16 mouse cellular contexts compared by ENCODE assay signal in the genomic region with DNA sequence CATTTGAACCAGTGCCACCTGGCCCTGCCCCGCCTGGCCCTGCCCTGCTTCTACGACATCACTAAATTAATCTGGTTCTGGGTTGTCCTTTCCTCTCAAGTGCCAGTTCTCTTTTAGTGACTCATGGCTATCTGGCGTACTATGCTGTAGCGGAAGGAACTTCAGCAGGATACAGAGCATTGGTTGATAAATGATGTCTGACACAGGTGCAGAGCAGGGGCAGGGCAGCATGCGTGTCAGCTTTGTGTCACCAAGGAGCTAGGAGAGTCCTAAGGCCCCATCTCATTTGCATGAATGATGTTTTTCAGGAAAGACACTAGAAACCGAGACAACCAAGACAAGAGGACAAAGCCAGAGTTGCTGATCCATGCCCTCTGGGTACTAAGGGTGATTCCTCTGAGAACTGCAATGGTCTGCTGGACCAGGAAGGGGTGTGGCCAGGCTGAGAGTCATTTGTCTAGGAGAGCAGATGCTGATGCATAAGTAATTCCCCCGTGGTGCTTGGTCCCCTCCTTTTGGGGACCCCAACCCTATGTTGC. TPM values are rescaled to one million over a fixed set of nuclear protein-coding genes. Genes with fewer than 3 reads are reported as not detected.
DNase-seq lines count a peak whose midpoint lies in the region; ATAC-seq and TF ChIP-seq lines count a peak whose summit lies in the region.
"Had no signal": no experiment of that assay in that cellular context is flagged by ENCODE, and none has a peak within 500 bp of the region (broad histone marks: within the 10 kb centered on the region; RNA-seq: fewer than 3 reads in every experiment).

No protein-coding gene starts in this region.

- H3K9ac ChIP-seq in kidney, embryonic 16.5 days (replicated peaks; ENCODE audit: low read length) = no peak overlapping the region
- H3K9ac ChIP-seq: forebrain, postnatal 0 days; lung, embryonic 15.5 days had no signal

- H3K27ac ChIP-seq in kidney, embryonic 16.5 days (ENCODE audit: low read length) = 0 out of 2 replicates have a peak overlapping the region, but pooled peaks have one; percentile 46
- no peak overlapping the region for H3K27ac ChIP-seq in thymus, adult 2 months (ENCODE audit: control insufficient read depth, insufficient read depth, low read length)
- H3K27ac ChIP-seq: lung, embryonic 15.5 days had no signal

- H3K4me1 ChIP-seq in kidney, embryonic 16.5 days (ENCODE audit: insufficient read depth, low read length) = peaks cover 10% of the 10 kb centered on the region
- H3K4me1 ChIP-seq in thymus, adult 2 months (replicated peaks; ENCODE audit: control insufficient read depth, insufficient read depth, low read length) = 0 out of 2 replicates have a peak, but pooled peaks cover 3% of the 10 kb centered on the region

- no peak for TF ChIP-seq CTCF in thymus, adult 2 months (IDR thresholded peaks at IDR 0.05; ENCODE audit: borderline replicate concordance, control insufficient read depth, extremely low read depth, insufficient read depth, low read length, poor library complexity)

- H3K9me3 ChIP-seq in kidney, embryonic 16.5 days (ENCODE audit: low read length) = no peaks in the 10 kb centered on the region
- H3K9me3 ChIP-seq: lung, embryonic 15.5 days had no signal

- H3K4me3 ChIP-seq in kidney, embryonic 16.5 days (ENCODE audit: low read length) = no peak overlapping the region
- no peak overlapping the region for H3K4me3 ChIP-seq in thymus, adult 2 months (ENCODE audit: control insufficient read depth, insufficient read depth, low read length)
- H3K4me3 ChIP-seq: lung, embryonic 15.5 days had no signal

- H3K27me3 ChIP-seq in kidney, embryonic 16.5 days (ENCODE audit: insufficient read depth, low read length) = no peaks in the 10 kb centered on the region
- no peaks in the 10 kb centered on the region for H3K27me3 ChIP-seq in thymus, adult 2 months (ENCODE audit: control insufficient read depth, insufficient read depth, low read length)
- H3K27me3 ChIP-seq: lung, embryonic 15.5 days; Patski had no signal

- 36% methylated on average over 7 of the region's 7 CpGs for WGBS in kidney, embryonic 16.5 days
- 78% methylated on average over 7 of the region's 7 CpGs for WGBS in thymus, adult 2 months

- no peak for TF ChIP-seq POLR2A in thymus, adult 2 months (IDR thresholded peaks at IDR 0.05; ENCODE audit: control insufficient read depth, extremely low read depth, insufficient read depth, low read length, poor library complexity)

- H3K4me2 ChIP-seq in kidney, embryonic 16.5 days (replicated peaks; ENCODE audit: low read depth, low read length) = no peak overlapping the region
- H3K4me2 ChIP-seq: lung, embryonic 15.5 days had no signal

- peak; percentile 68 to 86 for DNase-seq in adrenal gland, adult (ENCODE audit: inconsistent age in 2 of 2, low spot score in 1 of 2)
- DNase-seq in adrenal gland, postnatal 4 days (ENCODE audit: low spot score in 2 of 2) = no peak
- DNase-seq in kidney, adult 18-20 months = no peak
- peak; percentile 70 to 72 for DNase-seq in spleen, postnatal 36 days (ENCODE audit: low spot score in 2 of 2)
- no peak for DNase-seq in spleen, adult 12 weeks (ENCODE audit: low spot score)
- no peak for DNase-seq in cerebellum, adult 11-12 months
- no peak for DNase-seq in thymus, adult 2 months
- DNase-seq: cerebellum, postnatal 14 days; forebrain, postnatal 0 days; heart, adult 11 months; heart, postnatal 36 days; left cerebral cortex, postnatal 4 days; right cerebral cortex, adult 18-20 months had no signal

- no peak for ATAC-seq in kidney, embryonic 16.5 days (ENCODE audit: low FRiP score, low TSS enrichment)
- ATAC-seq: forebrain, postnatal 0 days; Patski had no signal

- H3K36me3 ChIP-seq in kidney, embryonic 16.5 days (ENCODE audit: insufficient read depth, low read length) = no peaks in the 10 kb centered on the region
- H3K36me3 ChIP-seq in thymus, adult 2 months (ENCODE audit: control insufficient read depth, insufficient read depth, low read length) = no peaks in the 10 kb centered on the region
- H3K36me3 ChIP-seq: lung, embryonic 15.5 days had no signal

RNA-seq across cellular contexts. Expression of a gene that starts 7.6 kb away (rescaled TPM):
- 10 to 100 TPM; 10.1 to 15.9 TPM for total RNA-seq in adrenal gland, postnatal 4 days (2021)
- 19.2 and 19.3 TPM in 2 replicates for polyA plus RNA-seq in kidney, embryonic 16.5 days (2015; fragmentation: Nextera tagmentation; extraction: Ambion mirVana)
- 3.4 and 5.1 TPM in 2 replicates for polyA plus RNA-seq in thymus, adult 2 months (2012; rRNA removed)

Comparison
In these comparisons a context has a peak if more than half of its experiments do, and no peak if none do; other contexts are left out.
1. DNase-seq: peak in adrenal gland, adult (2 of 2) and spleen, postnatal 36 days (2 of 2); none in adrenal gland, postnatal 4 days (0 of 2), kidney, adult 18-20 months (single experiment), spleen, adult 12 weeks (single experiment), cerebellum, adult 11-12 months (single experiment) and thymus, adult 2 months (single experiment).